Mouse (Mus musculus) embryo, embryonic 11.5 days (tissue): ENCODE measurements at regions not wholly inside any gene's neighbourhood (a gene's known extent, or its start where the extent isn't known, plus 50 kb on each side); places are given as distances from the start of the nearest gene placed in this dataset.
"Not testable (repeated sequence)": the region's sequence is repeated elsewhere in the genome, so short reads cannot be mapped to it uniquely, and the experiment has no call there.

Experiments
- DNase-seq: peaks from one replicate; pipeline ENCODE4 v3.0.0-alpha.2; 2012; ENCODE audit warnings: low read depth, low spot score

GRCm38 (mm10) chr6:95058017-95058416, 59.0 kb upstream of the Kbtbd8 start:
- peak; percentile 51 for DNase-seq

- no peak for DNase-seq
These were observed 60.8 kb upstream of the Kbtbd8 start for GRCm38 (mm10) chr6:95056222-95056621.

DNA sequence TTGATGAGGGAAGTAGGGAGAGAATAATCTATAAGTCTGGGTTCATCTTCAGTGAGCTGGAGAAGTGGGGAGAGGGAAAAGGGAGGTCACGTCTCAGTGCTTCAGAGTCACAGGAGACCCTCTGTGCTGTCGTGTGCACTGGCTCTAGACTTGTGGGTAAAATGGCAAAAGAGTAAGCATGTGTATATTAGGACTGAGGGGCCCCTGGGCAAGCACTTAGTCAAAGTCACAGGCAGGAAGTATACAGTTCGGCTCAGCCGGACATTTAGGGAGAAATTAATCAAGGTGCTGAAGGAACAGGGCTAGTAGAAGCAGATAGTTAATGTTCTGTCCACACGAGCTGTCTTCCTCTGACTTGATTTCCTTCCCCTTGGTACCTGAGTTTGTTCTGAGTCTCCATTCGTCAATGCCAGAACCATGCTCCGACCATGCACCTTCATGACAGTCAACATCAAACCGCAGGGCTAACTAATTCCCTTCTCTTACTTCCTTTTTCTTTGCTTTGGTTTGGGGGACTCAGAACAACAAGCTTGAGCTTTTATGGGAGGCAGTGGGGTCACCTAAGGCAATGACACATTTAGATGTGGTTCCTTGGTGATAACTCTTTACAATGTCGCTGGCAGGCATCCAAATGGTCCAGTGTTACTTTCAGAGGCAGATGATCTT, 63.2 kb upstream of the Kbtbd8 start:
- no peak for DNase-seq

GRCm38 (mm10) chr6:95041351-95041750, 75.7 kb upstream of the Kbtbd8 start:
- not testable (repeated sequence) for DNase-seq

- DNase-seq, result no peak
These were observed 92.8 kb upstream of the Kbtbd8 start for GRCm38 (mm10) chr6:95024239-95024638.

- no peak for DNase-seq
These were observed 95.3 kb upstream of the Kbtbd8 start for GRCm38 (mm10) chr6:95021724-95022123.

DNA sequence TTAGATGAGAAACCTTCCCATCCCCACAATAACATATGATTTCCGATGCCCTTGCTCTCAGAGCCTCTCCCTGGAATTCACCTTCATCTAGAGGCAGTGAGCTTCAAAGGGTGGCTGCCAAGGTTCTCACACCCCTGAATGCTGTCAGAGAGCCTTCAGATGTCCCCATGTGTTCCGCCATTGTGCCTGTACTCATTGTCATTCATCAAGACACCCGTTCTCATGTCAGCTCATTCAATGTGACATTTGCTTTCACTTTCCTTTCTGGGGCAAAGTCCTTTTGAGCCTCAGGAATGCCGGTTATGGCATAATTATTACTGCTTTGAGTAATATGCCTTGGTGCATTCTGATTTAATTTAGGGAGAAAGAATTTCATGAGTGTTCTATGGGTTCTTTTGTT, 99.1 kb upstream of the Kbtbd8 start:
- DNase-seq, result no peak

DNA sequence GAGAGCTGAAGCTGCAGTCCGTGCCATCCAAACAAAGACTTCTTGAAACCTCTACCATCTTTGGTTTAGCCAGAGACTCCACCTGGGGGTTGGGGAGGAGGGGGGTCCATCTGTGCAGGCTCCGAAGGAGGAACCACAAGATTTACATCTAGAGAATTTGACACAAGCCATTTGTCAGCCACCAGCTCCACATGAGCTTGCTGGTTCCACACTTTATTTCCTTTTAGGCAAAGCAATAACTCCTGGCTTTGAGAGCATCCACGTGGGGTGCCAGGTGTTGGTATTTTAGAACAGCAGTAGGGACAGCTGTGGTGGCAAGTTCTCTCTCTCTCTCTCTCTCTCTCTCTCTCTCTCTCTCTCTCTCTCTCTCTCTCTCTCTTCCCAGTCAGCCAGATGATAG, 99.6 kb upstream of the Kbtbd8 start:
- DNase-seq, result no peak

DNA sequence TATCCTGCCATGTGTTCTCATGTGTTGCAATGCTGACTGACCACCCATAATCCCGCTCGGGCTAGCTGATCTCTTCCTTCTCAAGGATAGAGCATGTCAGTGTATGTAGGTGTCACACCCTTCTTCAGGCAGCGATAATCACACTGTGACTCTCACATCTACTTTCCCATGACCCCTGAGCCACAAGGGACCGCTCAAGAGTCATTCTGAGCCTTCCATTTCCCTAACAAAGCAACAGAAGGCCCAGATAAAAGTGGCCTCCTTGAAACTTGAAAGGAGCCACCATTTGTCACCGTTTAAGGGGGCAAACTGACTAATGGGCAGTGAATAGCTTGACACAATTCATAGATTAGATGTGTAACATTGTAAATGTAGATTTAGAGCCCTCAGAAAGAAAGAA, 103.9 kb upstream of the Kbtbd8 start:
- DNase-seq, result no peak

GRCm38 (mm10) chr6:95006485-95006884, 110.6 kb upstream of the Kbtbd8 start:
- no peak for DNase-seq

DNA sequence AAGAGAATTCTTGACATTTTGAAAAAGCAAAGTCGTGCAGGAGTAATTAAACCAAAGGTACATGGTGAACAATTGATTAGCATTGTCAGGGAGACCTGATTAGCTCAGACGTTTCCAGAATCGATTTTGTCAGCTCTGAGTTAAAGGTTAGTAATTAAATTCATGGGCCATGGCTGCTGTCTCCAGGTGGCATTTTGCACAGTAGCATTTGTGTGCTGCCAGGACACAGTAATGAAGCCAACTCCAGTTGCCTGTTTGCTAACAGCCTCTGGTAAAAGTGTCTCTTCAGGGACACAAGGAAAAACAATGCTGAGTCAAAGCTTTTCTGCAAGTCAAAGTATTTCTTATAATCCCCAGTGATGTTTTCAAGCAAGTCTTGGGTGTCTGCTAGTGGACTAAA, 113.3 kb upstream of the Kbtbd8 start:
- no peak for DNase-seq

DNA sequence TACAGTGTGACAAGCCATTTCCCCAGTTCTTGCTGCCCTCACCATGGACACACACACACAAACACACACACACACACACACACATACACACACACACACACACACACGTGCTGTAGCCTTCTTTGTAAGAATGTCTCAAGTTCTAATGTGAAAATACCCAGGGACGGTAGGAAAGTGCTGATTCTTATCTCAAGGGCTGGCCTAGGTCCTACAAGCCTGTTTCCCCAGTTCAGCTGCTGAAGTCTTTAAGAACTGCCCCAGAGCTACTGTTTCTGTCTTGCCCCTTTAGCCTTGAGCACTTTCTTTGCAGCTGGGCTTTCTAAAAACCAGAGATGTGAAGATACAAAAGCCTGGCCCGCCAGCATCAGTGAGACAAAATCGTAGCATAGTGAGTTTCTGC, 117.5 kb upstream of the Kbtbd8 start:
- DNase-seq, result no peak

DNA sequence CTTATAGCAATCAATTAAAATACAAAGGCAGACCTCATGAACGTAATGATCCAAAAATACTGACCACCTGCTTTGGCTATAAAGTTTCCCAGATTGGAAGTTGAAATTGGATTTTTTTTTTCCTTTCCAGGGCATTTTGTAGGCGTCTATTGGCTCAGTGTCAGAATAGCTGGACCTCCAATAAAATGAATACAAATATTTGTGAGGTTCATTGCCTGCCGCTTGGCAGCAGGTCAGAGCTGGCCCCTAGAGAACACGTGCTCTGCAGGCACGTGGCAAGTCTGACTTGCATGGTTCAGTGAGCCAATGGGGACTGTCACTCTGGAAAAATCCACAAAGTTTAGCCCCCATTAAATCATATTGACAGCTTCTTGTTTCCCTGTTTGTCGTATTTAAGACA, 118.0 kb upstream of the Kbtbd8 start:
- no peak for DNase-seq

DNA sequence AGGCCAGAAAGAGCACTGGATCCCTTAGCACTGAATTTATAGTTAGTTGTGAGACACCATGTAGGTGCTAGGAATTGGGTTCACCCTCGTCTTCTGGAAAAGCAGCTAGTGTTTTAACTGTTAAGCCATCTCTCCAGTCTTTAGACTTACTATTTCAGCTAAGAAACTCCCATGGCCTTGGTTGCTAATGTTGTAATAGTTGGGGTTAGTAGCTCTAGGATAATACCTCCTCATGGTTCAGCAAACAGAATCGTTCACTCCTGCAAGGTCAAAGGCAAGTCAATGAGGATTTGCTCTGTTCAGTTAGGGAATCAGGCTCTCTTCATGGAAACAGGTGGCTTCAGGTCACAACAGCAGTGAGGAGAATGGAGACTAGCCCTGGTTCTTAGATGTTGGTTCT, 118.7 kb upstream of the Kbtbd8 start:
- DNase-seq, result no peak

- no peak for DNase-seq
These were observed 122.7 kb upstream of the Kbtbd8 start for GRCm38 (mm10) chr6:94994376-94994775.

GRCm38 (mm10) chr6:94987427-94987826, 129.6 kb upstream of the Kbtbd8 start:
- no peak for DNase-seq

GRCm38 (mm10) chr6:94986346-94986745, 130.7 kb upstream of the Kbtbd8 start:
- DNase-seq, result peak; percentile 69

DNA sequence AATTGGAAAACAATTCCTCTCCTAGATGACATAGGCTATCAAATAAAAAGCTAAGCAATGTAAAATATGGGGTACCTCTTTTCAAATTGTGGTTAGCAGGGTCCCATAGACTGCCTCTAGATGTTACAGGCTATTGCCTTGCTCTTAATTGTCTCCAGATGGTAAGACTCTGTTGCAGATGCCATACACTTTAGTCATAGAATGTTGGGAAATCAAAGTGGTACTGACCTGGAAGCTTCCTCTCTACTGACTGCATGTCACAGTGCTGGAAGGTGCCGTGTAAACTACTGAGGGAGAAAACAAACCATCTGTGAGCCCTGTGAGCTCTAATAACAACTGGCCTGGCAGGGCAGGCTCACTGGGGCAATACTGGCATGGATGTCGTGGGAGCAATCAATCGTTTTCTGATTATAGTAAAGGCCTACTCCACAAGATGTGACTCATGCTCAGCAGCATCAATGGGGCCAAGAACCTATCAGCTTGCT, 132.6 kb upstream of the Kbtbd8 start:
- DNase-seq, result no peak

DNA sequence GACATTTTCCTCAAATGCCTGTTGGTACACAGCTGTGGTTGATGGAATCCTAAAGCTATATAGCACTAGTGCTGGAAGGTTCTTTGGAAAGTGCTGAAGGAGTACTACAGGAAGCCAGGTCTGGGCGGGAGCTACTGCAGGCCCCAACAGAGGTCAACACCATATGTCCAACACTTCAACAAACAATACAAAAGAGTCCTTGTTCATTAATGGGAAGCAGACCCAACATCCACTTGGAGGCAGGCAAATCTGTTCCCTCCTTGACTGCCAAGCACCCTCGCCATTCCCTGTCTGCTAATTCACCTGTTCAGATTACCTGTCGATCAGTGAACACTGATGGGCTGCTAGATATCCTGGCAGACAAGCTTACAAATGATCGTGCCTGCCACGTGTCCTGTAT, 148.4 kb upstream of the Kbtbd8 start:
- DNase-seq, result no peak

- peak; percentile 44 for DNase-seq
These were observed 150.1 kb upstream of the Kbtbd8 start for GRCm38 (mm10) chr6:94966962-94967361.

DNA sequence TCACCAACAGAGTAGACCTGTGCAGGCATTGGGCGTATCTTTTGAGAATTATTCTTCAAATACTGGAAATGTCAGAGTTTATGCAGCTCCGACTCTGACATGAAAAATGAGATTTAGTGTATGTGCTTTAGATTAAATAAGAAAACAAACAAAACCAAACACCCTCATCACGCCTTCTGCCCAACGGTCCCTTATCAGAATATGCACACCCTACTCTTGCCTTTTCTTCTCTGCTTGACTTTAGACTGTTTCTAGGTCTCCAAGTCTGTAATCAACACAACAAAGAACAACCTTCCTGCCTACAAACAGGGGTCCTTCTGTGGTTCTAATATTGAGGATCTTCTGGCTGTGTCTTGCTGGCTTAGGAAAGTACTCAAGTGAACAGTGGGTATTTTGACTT, 153.8 kb upstream of the Kbtbd8 start:
- no peak for DNase-seq

DNA sequence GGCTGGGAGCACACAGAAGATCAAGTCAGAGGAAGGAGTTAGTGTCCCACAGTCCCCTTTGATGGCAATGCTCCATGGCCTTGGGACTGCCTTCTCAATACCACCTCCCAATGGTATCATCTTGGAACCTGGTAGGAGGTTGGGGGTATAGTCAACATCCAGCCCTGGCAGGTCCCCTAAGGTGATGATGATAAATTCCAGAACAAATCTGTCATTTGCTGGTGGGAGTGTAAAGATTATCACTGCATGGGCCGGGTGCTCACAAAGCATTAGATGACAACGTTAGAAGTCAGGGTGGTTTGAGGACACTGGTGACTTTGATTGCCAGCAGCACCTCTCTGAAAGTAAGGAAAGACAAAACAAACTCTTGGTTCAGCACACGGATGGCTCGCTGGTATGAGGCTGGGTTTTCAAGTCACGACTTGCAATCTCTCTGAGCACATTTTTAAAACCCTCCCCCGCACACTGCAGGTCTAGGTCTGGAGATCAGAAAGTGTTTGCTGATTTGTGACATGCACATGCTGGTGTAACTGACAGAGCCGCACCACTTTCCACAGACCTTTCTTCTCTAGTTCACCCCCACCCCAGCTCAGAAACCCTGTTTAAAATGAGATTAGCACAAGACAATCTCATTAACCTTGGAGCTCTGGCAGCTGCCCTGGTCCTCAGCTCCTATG, 154.5 kb upstream of the Kbtbd8 start:
- DNase-seq, result no peak

DNA sequence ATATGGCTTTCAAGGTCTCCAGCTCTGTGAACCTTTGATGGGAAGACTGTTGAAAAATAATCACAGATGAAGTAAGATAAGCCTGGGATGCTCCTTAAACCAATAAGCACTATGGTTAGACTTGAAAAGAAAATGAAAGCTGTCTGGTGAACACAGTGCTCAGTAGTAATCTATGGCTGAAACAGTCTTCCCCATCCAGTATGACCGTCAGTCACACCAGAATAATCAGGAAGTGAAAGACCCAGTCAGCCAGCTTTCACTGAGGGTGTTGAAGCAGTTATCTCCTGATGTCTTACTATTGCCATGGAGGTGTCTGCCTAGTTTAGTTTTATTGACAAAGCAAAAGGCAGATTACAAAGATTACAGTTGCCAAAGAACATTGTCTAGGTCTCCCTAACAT, 155.2 kb upstream of the Kbtbd8 start:
- no peak for DNase-seq
